Mouse (Mus musculus) ES-Bruce4 (cell line): ENCODE measurements around the gene Stub1.

Source experiments
- CTCF ChIP-seq: IDR thresholded peaks from one replicate; pipeline ENCODE4 v1.8.1; 2011; ENCODE audit warnings: low read depth, low read length
- POLR2A ChIP-seq: IDR thresholded peaks from one replicate; pipeline ENCODE4 v1.8.1; 2011; ENCODE audit warnings: low read length; ENCODE audit not compliant: insufficient read depth

DNA sequence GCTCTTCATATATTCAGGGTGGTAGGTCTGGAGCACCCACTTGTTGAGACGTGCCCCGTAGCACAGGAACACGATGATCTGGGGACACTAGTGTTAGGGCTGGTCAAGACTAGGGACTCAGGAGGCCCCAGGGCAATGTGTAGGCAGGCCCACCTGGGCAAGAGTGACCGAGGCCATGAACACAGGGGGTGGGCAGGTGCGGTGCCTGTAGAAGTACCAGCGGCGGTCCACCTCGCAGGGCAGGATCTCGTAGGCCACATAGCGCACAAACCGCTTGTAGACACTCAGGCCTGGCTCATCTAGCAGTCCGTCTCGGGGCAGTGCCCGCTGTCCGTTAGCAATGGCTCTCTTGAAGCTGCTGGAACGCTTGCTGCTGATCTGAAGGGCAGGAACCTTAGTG is 2.6 kb upstream of the Stub1 start:
- TF ChIP-seq CTCF (no peak), POLR2A (no peak)
